ENCODE assay signal across 8 mouse cellular contexts in genomic region chr12:56637181-56637566, GRCm38 (mm10). TPM values are rescaled to one million over a fixed set of nuclear protein-coding genes. Genes with fewer than 3 reads are reported as not detected.
A peak's percentile ranks its signal among the peaks of the same experiment; 100 is the strongest.
DNase-seq lines count a peak whose midpoint lies in the region; ATAC-seq lines count a peak whose summit lies in the region.

No protein-coding gene starts in this region.

- no peaks in the 10 kb centered on the region for H3K9me3 ChIP-seq in embryonic facial prominence, embryonic 11.5 days (replicated peaks; ENCODE audit: control insufficient read depth, low read length)
- no peaks in the 10 kb centered on the region for H3K9me3 ChIP-seq in heart, embryonic 16.5 days (replicated peaks; ENCODE audit: control insufficient read depth, low read length)
- no peaks in the 10 kb centered on the region for H3K9me3 ChIP-seq in neural tube, embryonic 11.5 days (ENCODE audit: control insufficient read depth, low read length)

- H3K27me3 ChIP-seq in embryonic facial prominence, embryonic 11.5 days (ENCODE audit: control insufficient read depth, insufficient read depth, low read length) = no peaks in the 10 kb centered on the region; the same call in 1 of the 2 replicates
- peaks cover 3% of the 10 kb centered on the region; the same call in 1 of the 2 replicates for H3K27me3 ChIP-seq in heart, embryonic 16.5 days (ENCODE audit: control insufficient read depth, insufficient read depth, low read length)
- H3K27me3 ChIP-seq in neural tube, embryonic 11.5 days (ENCODE audit: control insufficient read depth, insufficient read depth, low read length) = no peaks in the 10 kb centered on the region

- peak; percentile 33 for DNase-seq in urinary bladder, postnatal 25 days (ENCODE audit: low spot score)
- DNase-seq in urinary bladder, adult 2 months (ENCODE audit: low spot score) = no peak
- peak; percentile 88 for DNase-seq in embryonic facial prominence, embryonic 11.5 days (ENCODE audit: low spot score)
- DNase-seq in kidney, postnatal 10 days = peak; percentile 68
- peak; percentile 43 for DNase-seq in liver
- peak; percentile 62 for DNase-seq in neural tube, embryonic 11.5 days (ENCODE audit: low spot score)
- DNase-seq in thymus, postnatal 0 days (ENCODE audit: low spot score) = no peak

- no peak overlapping the region for H3K4me3 ChIP-seq in embryonic facial prominence, embryonic 11.5 days (ENCODE audit: low read depth, low read length)
- H3K4me3 ChIP-seq in heart, embryonic 16.5 days (ENCODE audit: low read length) = peak overlapping the region; percentile 20
- no peak overlapping the region for H3K4me3 ChIP-seq in neural tube, embryonic 11.5 days (ENCODE audit: low read depth, low read length)

- H3K9ac ChIP-seq in embryonic facial prominence, embryonic 11.5 days (replicated peaks; ENCODE audit: low read length) = no peak overlapping the region
- H3K9ac ChIP-seq in heart, embryonic 16.5 days (ENCODE audit: low read length) = no peak overlapping the region
- H3K9ac ChIP-seq in neural tube, embryonic 11.5 days (ENCODE audit: low read length) = no peak overlapping the region

- 0 out of 2 replicates have a peak, but pooled peaks have one; percentile 14 for ATAC-seq in embryonic facial prominence, embryonic 11.5 days (replicated peaks; ENCODE audit: insufficient number of reproducible peaks, low FRiP score, low TSS enrichment, low read depth)
- no peak for ATAC-seq in heart, embryonic 16.5 days (replicated peaks; ENCODE audit: extremely low read depth, insufficient read depth, low FRiP score)
- ATAC-seq in neural tube, embryonic 11.5 days (ENCODE audit: insufficient read depth, low FRiP score, low TSS enrichment) = no peak

- no peaks in the 10 kb centered on the region for H3K4me1 ChIP-seq in embryonic facial prominence, embryonic 11.5 days (ENCODE audit: control insufficient read depth, insufficient read depth, low read length)
- no peaks in the 10 kb centered on the region for H3K4me1 ChIP-seq in heart, embryonic 16.5 days (ENCODE audit: control insufficient read depth, insufficient read depth, low read length)
- H3K4me1 ChIP-seq in neural tube, embryonic 11.5 days (ENCODE audit: control insufficient read depth, insufficient read depth, low read length) = no peaks in the 10 kb centered on the region

- no peak overlapping the region for H3K27ac ChIP-seq in embryonic facial prominence, embryonic 11.5 days (replicated peaks; ENCODE audit: low read depth, low read length)
- H3K27ac ChIP-seq in heart, embryonic 16.5 days (ENCODE audit: low read length) = no peak overlapping the region
- no peak overlapping the region for H3K27ac ChIP-seq in neural tube, embryonic 11.5 days (ENCODE audit: low read depth, low read length)

- no peaks in the 10 kb centered on the region for H3K36me3 ChIP-seq in embryonic facial prominence, embryonic 11.5 days (replicated peaks; ENCODE audit: control insufficient read depth, insufficient read depth, low read depth, low read length)
- no peaks in the 10 kb centered on the region for H3K36me3 ChIP-seq in heart, embryonic 16.5 days (ENCODE audit: control insufficient read depth, insufficient read depth)
- no peaks in the 10 kb centered on the region for H3K36me3 ChIP-seq in neural tube, embryonic 11.5 days (ENCODE audit: control insufficient read depth, insufficient read depth, low read length)

- H3K4me2 ChIP-seq in embryonic facial prominence, embryonic 11.5 days (ENCODE audit: low read depth, low read length) = peak overlapping the region; percentile 17
- H3K4me2 ChIP-seq in heart, embryonic 16.5 days (ENCODE audit: low read depth, low read length) = peak overlapping the region; percentile 44
- peak overlapping the region; percentile 15; the same call in 1 of the 2 replicates for H3K4me2 ChIP-seq in neural tube, embryonic 11.5 days (ENCODE audit: low read depth)

- WGBS in embryonic facial prominence, embryonic 11.5 days = 7% methylated on average over 5 of the region's 5 CpGs
- 4% methylated on average over 5 of the region's 5 CpGs for WGBS in heart, embryonic 16.5 days
- 13% methylated on average over 5 of the region's 5 CpGs for WGBS in neural tube, embryonic 11.5 days

RNA-seq across cellular contexts. Expression of gene Nkx2-9, which starts 24.1 kb away (rescaled TPM):
- polyA plus RNA-seq in urinary bladder, adult 2 months (2012; rRNA removed) = 0.06 TPM in 1 of 2 replicates, not detected in the other
- 0.49 TPM in 1 of 2 replicates, not detected in the other for polyA plus RNA-seq in embryonic facial prominence, embryonic 11.5 days (2014; fragmentation: Nextera tagmentation; extraction: Ambion mirVana)
- not detected in 2 replicates for polyA plus RNA-seq in heart, embryonic 16.5 days (2015; fragmentation: Nextera tagmentation; extraction: Ambion mirVana)
- 0.38 and 0.85 TPM in 2 replicates for polyA plus RNA-seq in neural tube, embryonic 11.5 days (2014; fragmentation: Nextera tagmentation; extraction: Ambion mirVana)
- not detected in 2 replicates for polyA plus RNA-seq in thymus, postnatal 0 days (2015; fragmentation: Nextera tagmentation; extraction: Ambion mirVana)

RNA-seq across cellular contexts. Expression of gene Pax9, which starts 54.4 kb away (rescaled TPM):
- 0.03 TPM in 1 of 2 replicates, not detected in the other for polyA plus RNA-seq in urinary bladder, adult 2 months (2012; rRNA removed)
- 10.5 and 11.9 TPM in 2 replicates for polyA plus RNA-seq in embryonic facial prominence, embryonic 11.5 days (2014; fragmentation: Nextera tagmentation; extraction: Ambion mirVana)
- polyA plus RNA-seq in heart, embryonic 16.5 days (2015; fragmentation: Nextera tagmentation; extraction: Ambion mirVana) = 1.6 and 2.4 TPM in 2 replicates
- 3.7 and 4.8 TPM in 2 replicates for polyA plus RNA-seq in neural tube, embryonic 11.5 days (2014; fragmentation: Nextera tagmentation; extraction: Ambion mirVana)
- 8.5 and 9.3 TPM in 2 replicates for polyA plus RNA-seq in thymus, postnatal 0 days (2015; fragmentation: Nextera tagmentation; extraction: Ambion mirVana)

Comparison
In these comparisons a context has a peak if more than half of its experiments do, and no peak if none do; other contexts are left out.
1. DNase-seq: peak in urinary bladder, postnatal 25 days (single experiment), embryonic facial prominence, embryonic 11.5 days (single experiment), kidney, postnatal 10 days (single experiment), liver (single experiment) and neural tube, embryonic 11.5 days (single experiment); none in urinary bladder, adult 2 months (single experiment) and thymus, postnatal 0 days (single experiment).
2. Peak in every context shown above with its lines, with median percentiles within 50 percentile points of each other: H3K4me2 ChIP-seq.